Mouse (Mus musculus): ENCODE results near the gene Bcas3.

Bcas3 gene

DNA sequence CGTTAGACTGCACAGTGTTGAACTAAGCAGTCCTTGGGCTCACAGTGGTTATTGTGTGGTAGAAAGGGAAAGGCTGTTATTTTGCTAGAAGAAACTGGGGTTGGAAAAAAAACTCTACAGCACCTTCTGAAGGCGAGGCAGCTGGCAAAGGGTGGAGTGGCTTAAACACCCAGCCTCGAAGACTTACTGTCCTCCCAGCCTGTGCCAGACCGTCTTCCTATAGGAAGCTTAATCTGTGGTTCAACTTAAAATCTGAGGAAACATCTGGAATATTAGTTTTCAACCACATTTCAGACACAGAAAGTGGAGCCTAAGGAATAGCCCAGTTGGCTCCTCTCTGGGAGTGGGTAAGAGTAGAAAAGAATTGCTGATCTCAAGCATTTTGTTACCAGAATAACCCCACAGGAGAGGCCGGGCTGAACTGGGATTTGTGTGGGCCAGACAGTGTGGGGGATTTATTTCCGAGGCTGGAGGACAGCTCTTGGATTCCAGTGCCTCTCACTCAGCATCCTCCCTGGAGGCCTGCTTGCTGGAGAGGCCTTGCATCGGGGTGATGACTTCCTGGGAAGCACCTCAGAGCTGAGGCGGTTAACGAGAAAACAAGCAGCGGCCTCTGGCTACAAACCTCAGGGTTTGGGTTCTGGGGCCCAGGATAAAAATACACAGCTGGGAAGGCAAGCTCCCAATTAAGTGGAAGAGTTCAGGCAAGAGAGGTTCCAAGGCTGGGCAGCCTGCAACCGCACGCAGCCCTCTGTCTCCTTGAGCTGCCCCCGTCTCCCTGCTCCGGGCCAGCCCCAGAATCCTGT is 406.9 kb downstream of the Bcas3 start:
- no peak for DNase-seq

- DNase-seq: no peak
Measured at GRCm38 (mm10) chr11:85760486-85761141, 407.6 kb downstream of the Bcas3 start.

DNA sequence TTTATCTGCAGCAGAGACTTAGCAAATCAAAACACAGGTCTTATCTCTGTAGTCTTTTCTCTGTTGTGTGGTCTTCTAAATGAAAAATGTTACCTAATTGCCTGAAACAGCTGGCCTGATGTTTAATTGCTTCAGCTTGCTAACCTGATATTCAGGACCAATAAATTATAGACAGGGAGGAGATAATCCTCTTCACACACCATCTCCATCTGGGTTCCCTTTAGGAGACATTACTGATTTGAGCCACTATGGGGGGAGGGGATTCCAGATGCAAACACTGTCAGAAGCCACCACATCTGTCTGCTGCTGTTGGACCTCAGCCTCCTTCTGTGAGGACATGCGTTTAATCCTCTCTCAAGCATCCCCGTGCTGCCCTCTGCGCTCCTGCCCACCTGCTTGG is 408.2 kb downstream of the Bcas3 start:
- DNase-seq: no peak

DNA sequence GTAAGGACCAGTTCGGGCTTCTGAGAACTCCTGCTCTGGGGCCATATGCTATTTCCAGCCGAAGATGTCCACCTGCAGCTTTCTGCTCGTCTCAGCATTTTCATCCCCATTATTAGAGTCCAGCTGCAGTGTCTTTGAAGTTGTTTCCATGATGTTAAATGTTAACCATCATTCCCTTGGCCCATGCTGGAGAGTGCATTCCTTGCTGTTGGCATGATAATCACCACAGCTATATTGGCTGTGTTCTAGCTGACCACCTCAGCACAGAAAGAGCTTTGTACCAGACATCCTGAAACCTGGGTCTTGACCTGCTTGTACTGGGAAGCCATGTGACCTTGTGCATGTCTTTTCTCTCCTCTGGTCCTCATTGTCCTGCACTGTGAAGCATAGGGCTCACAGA is 410.7 kb downstream of the Bcas3 start:
- DNase-seq: no peak

GRCm38 (mm10) chr11:85766106-85766723 is 413.2 kb downstream of the Bcas3 start:
- DNase-seq: no peak

DNA sequence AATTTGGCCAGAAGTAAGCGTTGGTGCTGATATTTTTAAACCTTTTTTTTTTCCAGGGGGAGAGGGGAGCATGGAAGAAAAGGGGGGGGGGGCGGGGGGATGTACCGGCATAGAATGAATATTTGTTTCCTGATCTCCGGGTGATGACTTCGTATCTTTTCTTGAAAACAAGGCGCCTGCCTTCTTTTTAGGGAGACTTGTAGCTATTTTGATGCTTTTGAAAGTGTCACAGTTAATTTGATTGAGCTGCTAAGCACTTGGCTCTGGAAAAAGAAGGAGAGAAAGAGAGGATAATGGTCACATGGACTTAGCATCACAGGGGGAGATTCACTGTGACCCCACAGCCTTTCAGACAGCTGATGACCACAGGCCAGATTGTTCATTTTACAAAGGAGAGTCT is 413.8 kb downstream of the Bcas3 start:
- DNase-seq: no peak

GRCm38 (mm10) chr11:85769740-85770139 is 416.8 kb downstream of the Bcas3 start:
- no peak for DNase-seq

DNA sequence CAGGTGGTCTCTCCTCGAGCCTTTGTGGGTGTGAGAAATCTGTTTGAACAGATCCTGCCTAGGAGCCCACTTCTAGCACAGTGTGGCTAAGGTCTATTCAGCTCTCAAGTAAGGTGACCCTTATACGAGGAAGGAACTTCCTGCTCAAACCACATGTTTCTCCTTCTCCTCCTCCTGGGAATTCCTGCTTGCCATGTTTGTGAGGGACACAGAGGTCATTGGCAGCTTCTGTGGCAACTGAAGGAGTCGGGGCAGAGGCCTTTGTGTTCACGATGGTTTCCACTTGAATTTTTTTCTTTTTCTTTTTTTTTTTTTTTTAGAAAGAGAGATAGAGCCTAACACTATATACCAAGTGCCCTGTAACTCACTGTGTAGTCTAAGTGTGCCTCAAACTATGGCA is 420.4 kb downstream of the Bcas3 start:
- no peak for DNase-seq

GRCm38 (mm10) chr11:85774707-85775106 is 421.7 kb downstream of the Bcas3 start:
- no peak for DNase-seq

- no peak for DNase-seq
Measured at GRCm38 (mm10) chr11:85775492-85775891, 422.5 kb downstream of the Bcas3 start.

GRCm38 (mm10) chr11:85776861-85777360 is 423.9 kb downstream of the Bcas3 start:
- DNase-seq: no peak

DNA sequence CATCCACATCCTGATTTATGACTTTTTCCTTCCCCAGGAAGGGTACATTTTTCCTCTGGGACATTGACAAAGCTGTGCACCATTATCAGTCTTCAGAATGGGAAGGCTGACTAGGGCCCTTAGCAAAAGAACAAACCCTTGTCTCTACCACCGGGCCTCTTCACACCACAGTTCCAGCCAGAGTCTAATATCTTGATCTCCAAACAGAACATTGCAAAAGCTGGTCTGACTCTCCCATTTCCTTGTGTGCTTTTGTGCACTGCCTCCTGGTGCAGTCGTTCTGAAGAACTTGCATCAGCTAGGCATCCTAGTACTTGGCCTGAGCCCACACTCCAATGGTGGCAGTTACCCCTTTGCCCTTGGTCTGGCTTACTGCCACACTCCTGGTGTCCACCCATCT is 425.0 kb downstream of the Bcas3 start:
- no peak for DNase-seq

- no peak for DNase-seq
Measured at GRCm38 (mm10) chr11:85780303-85780702, 427.3 kb downstream of the Bcas3 start.

- no peak for DNase-seq
Measured at GRCm38 (mm10) chr11:85786113-85786718, 433.2 kb downstream of the Bcas3 start.

- no peak for DNase-seq
Measured at GRCm38 (mm10) chr11:85789750-85790149, 436.8 kb downstream of the Bcas3 start.

- DNase-seq: no peak
Measured at GRCm38 (mm10) chr11:85790267-85790666, 437.3 kb downstream of the Bcas3 start.

DNA sequence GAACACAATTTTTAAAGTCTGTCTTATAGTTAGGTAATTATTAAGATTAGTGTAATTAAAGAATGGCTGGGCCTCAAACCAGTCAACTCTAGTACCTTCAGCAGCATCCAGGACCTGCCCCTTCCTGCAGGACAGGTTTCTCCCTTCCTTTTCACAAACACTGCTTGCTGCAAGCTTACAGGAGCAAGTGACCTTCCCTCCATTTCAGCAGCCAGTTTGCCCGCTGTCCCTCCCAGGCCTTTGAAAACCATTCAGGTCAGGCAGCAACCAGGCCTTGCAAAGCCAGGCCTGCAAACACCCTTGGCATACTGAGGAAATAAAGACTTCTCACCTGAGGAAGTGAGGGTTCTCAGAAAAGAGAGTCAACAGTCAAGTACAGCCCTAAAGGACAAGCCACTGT is 438.2 kb downstream of the Bcas3 start:
- no peak for DNase-seq

DNA sequence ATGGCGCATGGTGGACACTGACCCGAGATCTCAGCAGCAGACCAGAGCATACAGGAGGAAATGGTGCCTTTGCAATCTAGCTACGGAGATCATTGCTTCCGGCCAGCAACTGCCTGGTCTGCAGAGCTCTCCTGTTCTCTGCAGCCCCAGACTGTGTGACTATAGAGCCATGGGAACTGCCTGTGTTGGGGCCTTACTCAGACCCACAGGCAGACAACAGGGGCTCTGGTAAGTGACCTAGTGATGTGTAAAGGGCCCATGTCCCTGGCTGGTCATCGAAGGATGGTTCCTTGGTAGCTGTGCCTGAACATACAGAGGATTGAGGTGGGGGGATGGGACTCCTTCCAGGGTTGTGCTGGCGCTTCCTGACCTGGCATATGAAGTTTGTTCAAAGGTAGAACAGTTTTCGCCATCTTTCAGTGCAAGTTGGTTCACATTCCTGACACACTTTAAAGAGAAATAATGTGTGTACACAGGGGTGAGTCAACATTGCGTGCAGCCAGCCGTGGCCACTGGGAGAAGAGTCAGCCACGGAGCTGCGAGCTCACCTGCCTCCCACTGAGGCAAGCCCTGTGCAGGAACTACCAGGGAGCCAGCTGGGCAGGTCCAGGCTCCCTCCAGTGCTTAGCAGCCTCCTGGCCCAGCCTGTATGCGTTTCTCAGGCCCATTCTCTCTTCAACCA is 439.7 kb downstream of the Bcas3 start:
- DNase-seq: no peak

- no peak for DNase-seq
Measured at GRCm38 (mm10) chr11:85799456-85799855, 446.5 kb downstream of the Bcas3 start.

DNA sequence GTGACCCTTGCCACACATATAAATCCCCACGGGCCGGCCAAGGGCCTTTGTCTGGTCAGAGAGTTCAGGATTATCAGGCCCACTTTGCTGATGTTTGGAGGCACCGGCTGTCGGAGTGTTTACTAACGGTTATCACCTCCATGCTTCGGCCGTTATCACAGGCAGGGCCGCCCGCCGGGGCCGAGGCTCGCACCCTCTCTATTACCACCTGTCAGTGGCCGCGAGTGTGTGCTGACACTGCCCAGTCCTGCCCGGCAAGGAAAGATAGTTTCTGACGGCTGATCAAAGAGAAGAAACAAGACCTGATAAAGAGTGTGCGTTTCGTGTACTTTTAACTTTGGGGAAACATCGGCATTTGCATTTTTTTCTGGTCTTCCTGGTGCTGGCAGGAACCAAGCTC is 446.9 kb downstream of the Bcas3 start:
- no peak for DNase-seq

DNA sequence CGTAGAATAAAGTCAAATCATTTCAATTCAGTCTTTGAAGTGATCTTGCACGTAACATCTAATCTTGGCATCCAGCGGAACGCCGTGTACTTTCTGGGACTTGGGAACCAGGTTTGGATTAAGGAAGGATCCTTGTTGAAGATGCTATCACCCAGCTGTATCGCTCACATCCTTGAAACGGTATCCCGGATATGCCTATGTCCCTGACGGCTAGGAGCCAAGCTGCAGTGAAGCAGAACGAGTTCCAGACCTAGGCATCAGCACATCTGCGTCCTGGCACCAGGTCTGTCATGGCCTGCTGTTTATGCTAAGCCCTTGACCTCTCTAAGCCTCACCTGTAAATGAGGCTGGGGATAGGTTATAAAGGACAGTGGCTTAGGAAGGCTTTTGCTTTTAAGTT is 447.4 kb downstream of the Bcas3 start:
- no peak for DNase-seq

DNA sequence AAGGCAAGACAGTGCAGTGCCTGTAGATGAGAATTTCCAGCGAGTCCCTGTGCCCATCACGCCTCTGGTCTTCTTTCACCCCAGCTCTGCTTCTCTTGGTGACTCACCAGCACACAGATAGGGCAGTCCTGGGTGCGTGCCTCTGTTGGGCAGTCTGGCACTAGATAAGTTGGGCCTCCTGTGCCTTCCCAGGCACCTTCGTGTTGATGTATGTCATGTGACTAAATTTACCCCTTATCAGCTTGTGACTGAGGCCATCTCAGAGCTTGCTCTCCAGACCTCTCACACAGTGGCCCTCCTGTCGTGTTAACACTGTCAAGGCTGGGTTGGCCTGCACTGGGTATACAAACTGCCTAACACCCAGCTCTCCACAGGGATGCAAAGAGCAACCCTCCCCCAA is 451.1 kb downstream of the Bcas3 start:
- no peak for DNase-seq

GRCm38 (mm10) chr11:85805779-85806178 is 452.8 kb downstream of the Bcas3 start:
- no peak for DNase-seq

Measured in cerebellum, adult 18-20 months (tissue).